Mouse (Mus musculus) small intestine, adult 2 months (tissue): ENCODE results near the gene Emc10.

Experiments used
- CTCF ChIP-seq: fragments of 200-500 bp; IDR thresholded peaks from 2 replicates; pipeline ENCODE4 v1.5.1; 2012; ENCODE audit warnings: low read depth, mild to moderate bottlenecking, control low read depth, inconsistent platforms, low read length, moderate library complexity, mixed read lengths; ENCODE audit not compliant: insufficient replicate concordance, insufficient read length; ENCODE audit errors: extremely low read depth
- POLR2A ChIP-seq: fragments of 200-500 bp; IDR thresholded peaks from 2 replicates; pipeline ENCODE4 v1.6.1; 2012; ENCODE audit warnings: low read depth, mild to moderate bottlenecking, control low read depth, inconsistent platforms, low read length, moderate library complexity

DNA sequence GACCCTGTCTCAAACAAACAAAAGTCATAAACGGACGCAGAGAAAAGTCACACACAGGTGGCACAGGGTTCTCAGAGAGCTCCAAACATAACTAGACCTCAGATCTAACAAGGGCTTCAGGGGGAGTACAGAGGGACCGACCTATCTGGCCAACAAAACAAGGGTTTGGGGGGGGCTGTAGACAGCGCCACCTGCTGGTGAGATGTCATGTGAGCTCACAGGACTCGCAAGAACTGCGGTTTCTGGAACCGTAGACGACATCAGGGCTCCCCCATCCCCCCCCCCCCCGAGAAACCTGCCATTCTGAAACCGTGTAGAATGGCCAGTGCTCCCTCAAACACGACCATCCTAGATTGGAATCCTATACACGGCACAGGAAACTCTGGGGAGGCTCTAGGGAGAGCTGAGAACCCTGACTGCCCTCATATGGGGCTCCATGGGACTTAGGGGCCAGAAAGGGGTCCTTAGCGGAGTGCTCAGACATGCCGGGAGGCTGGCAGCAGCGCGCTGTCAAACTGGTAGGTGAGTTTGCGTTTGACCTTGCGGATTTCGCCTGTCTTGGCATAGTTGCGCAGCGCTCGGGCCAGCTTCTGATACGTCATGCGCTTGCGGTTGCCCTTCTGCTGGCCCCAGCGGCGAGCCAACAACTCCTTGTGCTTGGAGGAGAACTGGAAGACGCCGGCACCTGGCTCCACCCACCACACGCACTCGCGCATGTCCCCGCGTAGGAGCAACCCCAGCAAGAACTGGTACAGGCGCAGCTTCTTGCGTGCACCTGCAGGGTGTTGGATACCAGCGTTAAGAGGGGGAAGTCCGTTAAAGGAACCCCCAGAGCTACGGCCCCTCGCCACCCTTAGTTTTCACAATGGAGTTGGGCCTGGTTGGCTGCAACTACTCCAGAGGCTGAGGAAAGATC, 31.4 kb upstream of the Emc10 start:
- peak; percentile 25 for TF ChIP-seq POLR2A
- peak; percentile 83 for TF ChIP-seq CTCF
